Mouse (Mus musculus) brain, embryonic 14.5 days (tissue): ENCODE results near the gene Gm20425.

ENCODE experiments used
- CTCF ChIP-seq: fragments of 200-500 bp; IDR thresholded peaks from 2 replicates; pipeline ENCODE4 v1.5.1; 2012; ENCODE audit warnings: inconsistent platforms, mild to moderate bottlenecking, moderate library complexity, borderline replicate concordance; ENCODE audit not compliant: insufficient read depth, insufficient read length; ENCODE audit errors: extremely low read depth
- POLR2A ChIP-seq: fragments of 200-500 bp; IDR thresholded peaks from 2 replicates; pipeline ENCODE4 v1.6.1; 2012; ENCODE audit warnings: mild to moderate bottlenecking, inconsistent platforms, borderline replicate concordance; ENCODE audit not compliant: poor library complexity, insufficient read depth, insufficient read length, severe bottlenecking; ENCODE audit errors: extremely low read depth

- TF ChIP-seq CTCF = no peak
- no peak for TF ChIP-seq POLR2A
Measured at GRCm38 (mm10) chr9:103274819-103275218, 44.7 kb upstream of the Gm20425 start.
